Mouse (Mus musculus) heart, adult 2 months (tissue): ENCODE data around the gene Gm17581.

Experiments used
- CTCF ChIP-seq: fragments of 200-600 bp; IDR thresholded peaks from 2 replicates; pipeline ENCODE4 v1.8.1; 2022; ENCODE audit warnings: antibody characterized with exemption, mild to moderate bottlenecking, moderate library complexity
- EP300 ChIP-seq: fragments of 200-500 bp; IDR thresholded peaks from 2 replicates; pipeline ENCODE4 v1.6.1; 2011; ENCODE audit warnings: low read depth, low read length, control low read depth; ENCODE audit not compliant: insufficient read depth
- POLR2A ChIP-seq: fragments of 200-500 bp; IDR thresholded peaks from 2 replicates; pipeline ENCODE4 v1.6.1; 2011; ENCODE audit warnings: mild to moderate bottlenecking, low read depth, low read length, control low read depth; ENCODE audit not compliant: insufficient read depth

- no peak for TF ChIP-seq POLR2A
- no peak for TF ChIP-seq EP300
- TF ChIP-seq CTCF = no peak
Measured at GRCm38 (mm10) chr2:155778004-155778403, 42.3 kb upstream of the Gm17581 start.
